10 mouse cellular contexts compared by ENCODE assay signal in the genomic region with DNA sequence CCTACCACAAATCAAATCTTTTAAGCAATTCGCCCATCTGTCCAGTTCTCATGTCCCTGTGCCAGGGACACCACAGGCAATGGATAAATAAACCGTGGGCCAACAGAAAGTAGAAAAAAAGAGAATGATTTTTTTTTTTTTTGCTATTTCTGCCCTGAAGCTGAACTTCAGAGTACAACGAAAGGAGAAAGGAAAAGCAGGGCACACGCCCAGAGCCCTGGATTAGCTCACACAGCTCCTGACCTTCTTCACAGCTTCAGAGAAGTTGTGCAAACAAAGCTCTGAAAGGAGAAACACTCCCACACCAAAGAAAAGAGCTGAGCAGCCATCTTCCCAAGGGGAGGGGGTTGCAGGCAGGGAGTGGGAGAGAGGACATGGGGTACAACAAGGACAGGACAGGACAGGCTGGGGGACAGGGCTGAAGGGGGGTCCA. TPM values are rescaled to one million over a fixed set of nuclear protein-coding genes. Genes with fewer than 3 reads are reported as not detected.
DNase-seq lines count a peak whose midpoint lies in the region; ATAC-seq and TF ChIP-seq lines count a peak whose summit lies in the region.
"Had no signal": no experiment of that assay in that cellular context is flagged by ENCODE, and none has a peak within 500 bp of the region (broad histone marks: within the 10 kb centered on the region; RNA-seq: fewer than 3 reads in every experiment).

No protein-coding gene starts in this region.

- H3K9ac ChIP-seq in hindbrain, embryonic 12.5 days, result no peak overlapping the region
- H3K9ac ChIP-seq in hindbrain, embryonic 11.5 days (ENCODE audit: low read depth, low read length), result no peak overlapping the region
- H3K9ac ChIP-seq: limb, embryonic 15.5 days had no signal

- H3K36me3 ChIP-seq in hindbrain, embryonic 12.5 days, result 0 out of 2 replicates have a peak, but pooled peaks cover under 1% of the 10 kb centered on the region
- H3K36me3 ChIP-seq in hindbrain, embryonic 11.5 days (ENCODE audit: control insufficient read depth, insufficient read depth, low read length), result no peaks in the 10 kb centered on the region
- H3K36me3 ChIP-seq: limb, embryonic 15.5 days had no signal

- no peak for DNase-seq in hindbrain, embryonic 11.5 days (ENCODE audit: low spot score)
- no peak for DNase-seq in frontal cortex, postnatal 36 days (ENCODE audit: low spot score in 2 of 2)
- no peak for DNase-seq in left cerebral cortex, postnatal 25 days (ENCODE audit: low spot score in 2 of 2)
- DNase-seq: kidney, adult 11 months had no signal

- H3K4me1 ChIP-seq in hindbrain, embryonic 12.5 days, result peaks cover 70% of the 10 kb centered on the region
- peaks cover 44% of the 10 kb centered on the region for H3K4me1 ChIP-seq in hindbrain, embryonic 11.5 days (replicated peaks; ENCODE audit: control insufficient read depth, insufficient read depth, low read length)
- H3K4me1 ChIP-seq in bone marrow, adult 2 months (ENCODE audit: control insufficient read depth, insufficient read depth, low read length), result peaks cover 34% of the 10 kb centered on the region

- H3K27ac ChIP-seq in hindbrain, embryonic 12.5 days, result peak overlapping the region; percentile 9; the same call in 1 of the 2 replicates
- no peak overlapping the region for H3K27ac ChIP-seq in hindbrain, embryonic 11.5 days (ENCODE audit: low read depth, low read length)
- H3K27ac ChIP-seq in bone marrow, adult 2 months (ENCODE audit: control insufficient read depth, insufficient read depth, low read depth, low read length, poor library complexity), result peak overlapping the region; percentile 52
- H3K27ac ChIP-seq: limb, embryonic 15.5 days had no signal

- no peaks in the 10 kb centered on the region for H3K9me3 ChIP-seq in hindbrain, embryonic 12.5 days (replicated peaks)
- no peaks in the 10 kb centered on the region for H3K9me3 ChIP-seq in hindbrain, embryonic 11.5 days (ENCODE audit: control insufficient read depth, low read length)
- H3K9me3 ChIP-seq: limb, embryonic 15.5 days had no signal

- TF ChIP-seq POLR2A in bone marrow, adult 2 months (IDR thresholded peaks at IDR 0.05; ENCODE audit: borderline replicate concordance, control insufficient read depth, low read depth, low read length), result no peak

- no peak for TF ChIP-seq CTCF in bone marrow, adult 2 months (IDR thresholded peaks at IDR 0.05; ENCODE audit: control insufficient read depth, insufficient read depth, low read length)

- no peaks in the 10 kb centered on the region for H3K27me3 ChIP-seq in hindbrain, embryonic 12.5 days
- no peaks in the 10 kb centered on the region for H3K27me3 ChIP-seq in hindbrain, embryonic 11.5 days (ENCODE audit: control insufficient read depth, insufficient read depth, low read length)
- H3K27me3 ChIP-seq: limb, embryonic 15.5 days had no signal

- no peak for ATAC-seq in hindbrain, embryonic 12.5 days (ENCODE audit: low FRiP score)
- ATAC-seq in hindbrain, embryonic 11.5 days (ENCODE audit: low FRiP score), result no peak
- ATAC-seq in granulocyte monocyte progenitor cell, adult 5-6 weeks (replicated peaks; ENCODE audit: poor library complexity, severe bottlenecking), result peak; percentile 20
- peak; percentile 26 for ATAC-seq in megakaryocyte, adult 5-6 weeks (ENCODE audit: poor library complexity, severe bottlenecking)
- ATAC-seq in cerebellum, adult (ENCODE audit: insufficient number of reproducible peaks, low FRiP score, low TSS enrichment), result no peak

- no peak overlapping the region for H3K4me3 ChIP-seq in hindbrain, embryonic 12.5 days
- no peak overlapping the region for H3K4me3 ChIP-seq in hindbrain, embryonic 11.5 days (ENCODE audit: low read depth, low read length)
- peak overlapping the region; percentile 16 for H3K4me3 ChIP-seq in bone marrow, adult 2 months (replicated peaks; ENCODE audit: control insufficient read depth, low read depth, low read length)
- H3K4me3 ChIP-seq: limb, embryonic 15.5 days had no signal

- intact Hi-C loops in left cerebral cortex, postnatal 25 days (cut with DNase I), result no loop called here

- WGBS in hindbrain, embryonic 12.5 days, result 42% methylated on average over 4 of the region's 4 CpGs
- 40% methylated on average over 4 of the region's 4 CpGs for WGBS in hindbrain, embryonic 11.5 days
- WGBS in bone marrow, adult 2 months, result 24% methylated on average over 4 of the region's 4 CpGs

- H3K4me2 ChIP-seq in hindbrain, embryonic 12.5 days (replicated peaks), result no peak overlapping the region
- no peak overlapping the region for H3K4me2 ChIP-seq in hindbrain, embryonic 11.5 days (replicated peaks; ENCODE audit: low read depth, low read length)
- H3K4me2 ChIP-seq: limb, embryonic 15.5 days had no signal

RNA-seq across cellular contexts. Expression of a gene that starts 12.6 kb away (rescaled TPM):
- 115 and 142 TPM in 2 replicates for polyA plus RNA-seq in hindbrain, embryonic 12.5 days (2016; fragmentation: Nextera tagmentation; extraction: Ambion mirVana)
- polyA plus RNA-seq in hindbrain, embryonic 11.5 days (2014; fragmentation: Nextera tagmentation; extraction: Ambion mirVana), result 458 and 496 TPM in 2 replicates
- polyA plus RNA-seq in bone marrow, adult 2 months (2011; ENCODE audit: insufficient read depth, insufficient read length, low replicate concordance, missing spikeins), result 90.1 and 247 TPM in 2 replicates
- 136 and 152 TPM in 2 replicates for total RNA-seq in granulocyte monocyte progenitor cell, adult 5-6 weeks (2014; fragmentation: Nextera tagmentation)
- 127 and 150 TPM in 2 replicates for total RNA-seq in granulocyte monocyte progenitor cell, adult 5-6 weeks (2017)
- total RNA-seq in megakaryocyte, adult 5-6 weeks (2015), result 526 and 619 TPM in 2 replicates
- 490 and 532 TPM in 2 replicates for total RNA-seq in megakaryocyte, adult 5-6 weeks (2017)
- total RNA-seq in left cerebral cortex, postnatal 25 days (2021), result 10 to 100 TPM; 57.2 to 62.6 TPM

RNA-seq across cellular contexts. Expression of a gene that starts 34.3 kb away (rescaled TPM):
- 12.2 and 12.8 TPM in 2 replicates for polyA plus RNA-seq in hindbrain, embryonic 12.5 days (2016; fragmentation: Nextera tagmentation; extraction: Ambion mirVana)
- polyA plus RNA-seq in hindbrain, embryonic 11.5 days (2014; fragmentation: Nextera tagmentation; extraction: Ambion mirVana), result 9.2 and 9.3 TPM in 2 replicates
- 2.8 and 4.8 TPM in 2 replicates for polyA plus RNA-seq in bone marrow, adult 2 months (2011; ENCODE audit: insufficient read depth, insufficient read length, low replicate concordance, missing spikeins)
- 2.5 and 5.3 TPM in 2 replicates for total RNA-seq in granulocyte monocyte progenitor cell, adult 5-6 weeks (2014; fragmentation: Nextera tagmentation)
- 3.5 and 6.7 TPM in 2 replicates for total RNA-seq in granulocyte monocyte progenitor cell, adult 5-6 weeks (2017)
- 2.7 and 5.5 TPM in 2 replicates for total RNA-seq in megakaryocyte, adult 5-6 weeks (2015)
- 8.5 and 9.2 TPM in 2 replicates for total RNA-seq in megakaryocyte, adult 5-6 weeks (2017)
- total RNA-seq in left cerebral cortex, postnatal 25 days (2021), result 1 to 10 TPM; 5.4 to 6.0 TPM

RNA-seq across cellular contexts. Expression of a gene that starts 49.5 kb away (rescaled TPM):
- 11.9 and 12.2 TPM in 2 replicates for polyA plus RNA-seq in hindbrain, embryonic 12.5 days (2016; fragmentation: Nextera tagmentation; extraction: Ambion mirVana)
- 7.8 and 8.5 TPM in 2 replicates for polyA plus RNA-seq in hindbrain, embryonic 11.5 days (2014; fragmentation: Nextera tagmentation; extraction: Ambion mirVana)
- polyA plus RNA-seq in bone marrow, adult 2 months (2011; ENCODE audit: insufficient read depth, insufficient read length, low replicate concordance, missing spikeins), result 0.88 and 3.2 TPM in 2 replicates
- 7.5 and 11.2 TPM in 2 replicates for total RNA-seq in granulocyte monocyte progenitor cell, adult 5-6 weeks (2014; fragmentation: Nextera tagmentation)
- 2.2 and 3.9 TPM in 2 replicates for total RNA-seq in granulocyte monocyte progenitor cell, adult 5-6 weeks (2017)
- total RNA-seq in megakaryocyte, adult 5-6 weeks (2015), result 2.2 and 2.6 TPM in 2 replicates
- total RNA-seq in megakaryocyte, adult 5-6 weeks (2017), result 2.9 and 4.3 TPM in 2 replicates
- 10 to 100 TPM; 17.0 to 17.4 TPM for total RNA-seq in left cerebral cortex, postnatal 25 days (2021)

Comparison
In these comparisons a context has a peak if more than half of its experiments do, and no peak if none do; other contexts are left out.
1. ATAC-seq: peak in granulocyte monocyte progenitor cell, adult 5-6 weeks (single experiment) and megakaryocyte, adult 5-6 weeks (single experiment); none in hindbrain, embryonic 12.5 days (single experiment), hindbrain, embryonic 11.5 days (single experiment) and cerebellum, adult (single experiment).